Mouse (Mus musculus) intestine, postnatal 0 days (tissue): Measurements from ENCODE around the gene Mpp4. TPM values are rescaled to one million over a fixed set of nuclear protein-coding genes. Genes with fewer than 3 reads are reported as not detected.

Source experiments
- ATAC-seq: fragments of 200-750 bp; cut with Nextera tagmentation; 2 replicates; pipeline ENCODE4 v1.8.0; 2017; ENCODE audit warnings: mild to moderate bottlenecking, moderate TSS enrichment, moderate library complexity
- H3K27ac ChIP-seq: fragments of 300-500 bp; sonication (generic); 2 replicates; pipeline ENCODE4 v1.5.1; 2014; ENCODE audit warnings: mild to moderate bottlenecking, low read depth, low read length, moderate library complexity
- H3K27me3 ChIP-seq: fragments of 300-500 bp; sonication (generic); replicated peaks from 2 replicates; pipeline ENCODE4 v1.6.1; 2014; ENCODE audit warnings: low read length, mixed read lengths; ENCODE audit not compliant: control insufficient read depth, insufficient read depth
- H3K36me3 ChIP-seq: fragments of 300-500 bp; sonication (generic); 2 replicates; pipeline ENCODE4 v1.6.1; 2014; ENCODE audit warnings: mild to moderate bottlenecking, moderate library complexity; ENCODE audit not compliant: control insufficient read depth, insufficient read depth
- H3K4me1 ChIP-seq: fragments of 300-500 bp; sonication (generic); replicated peaks from 2 replicates; pipeline ENCODE4 v1.6.1; 2014; ENCODE audit warnings: antibody characterized with exemption, low read length, mixed read lengths; ENCODE audit not compliant: control insufficient read depth, insufficient read depth
- H3K4me2 ChIP-seq: fragments of 300-500 bp; sonication (generic); replicated peaks from 2 replicates; pipeline ENCODE4 v1.6.1; 2014; ENCODE audit warnings: low read depth, mild to moderate bottlenecking, moderate library complexity
- H3K4me3 ChIP-seq: fragments of 300-500 bp; sonication (generic); 2 replicates; pipeline ENCODE4 v1.5.1; 2014; ENCODE audit warnings: low read depth, low read length
- H3K9ac ChIP-seq: fragments of 300-500 bp; sonication (generic); 2 replicates; pipeline ENCODE4 v1.6.1; 2014; ENCODE audit warnings: mild to moderate bottlenecking, low read depth, low read length
- H3K9me3 ChIP-seq: fragments of 300-500 bp; sonication (generic); 2 replicates; pipeline ENCODE4 v1.6.1; 2016; ENCODE audit warnings: mixed run types; ENCODE audit not compliant: control insufficient read depth
- CTCF ChIP-seq: sonication (generic); IDR thresholded peaks from 2 replicates; pipeline ENCODE4 v1.5.1; 2016; ENCODE audit warnings: low read depth, mild to moderate bottlenecking, control low read depth, antibody characterized with exemption, moderate library complexity
- WGBS: fragments of 180-500 bp; shearing (Covaris S2); extraction: QIAGEN DNeasy Blood & Tissue Kit; methylation state at CpG from one replicate; pipeline ENCODE4 v1.1.7; 2014; 5-methylcytosine and 5-hydroxymethylcytosine counted together
- polyA plus RNA-seq: library from polyadenylated mRNA; unstranded; fragments of >200 nt; fragmentation: Nextera tagmentation; extraction: Ambion mirVana; gene quantifications from 2 replicates; pipeline ENCODE4 v1.2.1, GENCODE M21; 2015

The Mpp4 gene
- polyA plus RNA-seq, 1 experiment from 2014 or later, result 0.29 TPM

DNA sequence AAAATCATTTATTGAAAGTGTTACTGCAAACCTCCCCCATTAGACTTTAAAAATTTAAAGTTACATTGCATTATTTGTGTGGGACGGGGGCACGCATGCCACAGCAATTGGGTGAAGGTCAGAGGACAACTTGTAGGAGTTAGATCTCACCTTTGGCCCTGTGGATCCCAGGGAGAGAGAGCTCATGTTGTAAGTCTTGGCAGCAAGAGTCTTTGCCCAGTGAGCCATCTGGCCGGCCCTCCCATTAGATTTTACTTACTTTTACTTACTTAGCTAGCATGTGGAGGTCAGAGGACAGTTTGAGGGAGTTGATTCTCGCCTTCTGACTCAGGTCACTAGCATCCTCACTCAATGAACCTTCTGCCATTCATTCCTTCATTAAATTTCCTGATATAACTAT lies 5.3 kb downstream of the Mpp4 start:
- WGBS, result 78% methylated on average over 4 of the region's 4 CpGs
- Histone ChIP-seq H3K9me3 (no peaks in the 10 kb centered on the region), H3K27me3 (no peaks in the 10 kb centered on the region)

DNA sequence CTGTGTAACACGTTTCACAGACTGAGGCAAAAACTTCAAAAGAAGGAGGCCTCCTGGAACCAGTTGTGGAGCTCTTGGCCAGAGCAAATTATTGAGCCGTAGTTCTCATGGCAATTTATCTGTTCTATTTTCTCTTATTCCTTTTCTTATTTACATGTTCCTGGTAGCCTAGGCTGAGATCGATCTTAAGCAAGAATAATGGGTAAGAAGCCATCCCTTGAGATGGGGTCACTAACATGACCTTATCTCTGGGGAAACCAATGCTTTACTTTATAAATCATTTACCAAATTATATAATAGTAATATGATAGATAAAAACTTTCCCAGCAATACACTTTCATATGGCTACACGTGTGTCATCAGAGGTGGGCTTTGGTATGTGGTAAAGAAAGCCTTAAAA lies 10.8 kb downstream of the Mpp4 start:
- H3K27ac ChIP-seq, result no peak overlapping the region
- WGBS, result 47% methylated on average over 4 of the region's 4 CpGs
- no peak for TF ChIP-seq CTCF

More for the DNA sequence above, 5.3 kb downstream of the Mpp4 start:
- no peak overlapping the region for H3K27ac ChIP-seq
- no peaks in the 10 kb centered on the region for H3K4me1 ChIP-seq
- no peak overlapping the region for H3K4me3 ChIP-seq
- no peak overlapping the region for H3K4me2 ChIP-seq
- no peak overlapping the region for H3K9ac ChIP-seq
- TF ChIP-seq CTCF, result no peak
- H3K36me3 ChIP-seq, result peaks cover 4% of the 10 kb centered on the region; the same call in 1 of the 2 replicates
- no peak for ATAC-seq

DNA sequence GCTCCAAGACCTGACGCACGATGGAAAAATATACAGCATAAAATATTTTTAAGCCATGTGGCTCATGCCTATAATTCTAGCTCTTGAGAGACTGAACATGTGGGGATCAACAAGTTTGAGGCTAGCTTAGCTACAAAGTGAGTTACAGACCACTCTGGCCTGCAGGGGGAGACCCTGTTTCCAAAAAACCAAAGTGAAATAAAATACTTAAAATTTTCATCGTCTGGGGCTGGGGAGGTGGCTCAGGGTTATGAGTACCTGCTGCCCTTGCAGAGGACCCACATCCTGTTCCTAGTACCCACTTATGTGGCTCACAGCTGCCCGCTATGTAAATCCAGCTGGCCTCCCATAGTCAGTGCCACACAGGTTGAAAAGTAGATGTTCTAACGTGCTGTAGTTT lies 12.6 kb downstream of the Mpp4 start:
- Histone ChIP-seq H3K27me3 (no peaks in the 10 kb centered on the region), H3K9me3 (no peaks in the 10 kb centered on the region), H3K27ac (no peak overlapping the region), H3K4me1 (no peaks in the 10 kb centered on the region), H3K4me3 (no peak overlapping the region), H3K36me3 (no peaks in the 10 kb centered on the region), H3K9ac (no peak overlapping the region), H3K4me2 (no peak overlapping the region)
- no peak for ATAC-seq
- WGBS, result 77% methylated on average over 5 of the region's 5 CpGs
- no peak for TF ChIP-seq CTCF

More for the DNA sequence above, 10.8 kb downstream of the Mpp4 start:
- no peak overlapping the region for H3K4me2 ChIP-seq
- H3K36me3 ChIP-seq, result no peaks in the 10 kb centered on the region
- no peak overlapping the region for H3K4me3 ChIP-seq
- H3K27me3 ChIP-seq, result no peaks in the 10 kb centered on the region
- no peaks in the 10 kb centered on the region for H3K9me3 ChIP-seq
- ATAC-seq, result no peak
- no peak overlapping the region for H3K9ac ChIP-seq
- no peaks in the 10 kb centered on the region for H3K4me1 ChIP-seq

GRCm38 (mm10) chr1:59144543-59144942 lies 18.6 kb downstream of the Mpp4 start:
- no peak for ATAC-seq
- Histone ChIP-seq H3K4me3 (no peak overlapping the region), H3K9ac (no peak overlapping the region), H3K4me2 (no peak overlapping the region), H3K4me1 (no peaks in the 10 kb centered on the region), H3K36me3 (no peaks in the 10 kb centered on the region), H3K27ac (no peak overlapping the region), H3K9me3 (no peaks in the 10 kb centered on the region), H3K27me3 (no peaks in the 10 kb centered on the region)
- peak; percentile 73 for TF ChIP-seq CTCF
- WGBS, result 70% methylated on average over 10 of the region's 10 CpGs

DNA sequence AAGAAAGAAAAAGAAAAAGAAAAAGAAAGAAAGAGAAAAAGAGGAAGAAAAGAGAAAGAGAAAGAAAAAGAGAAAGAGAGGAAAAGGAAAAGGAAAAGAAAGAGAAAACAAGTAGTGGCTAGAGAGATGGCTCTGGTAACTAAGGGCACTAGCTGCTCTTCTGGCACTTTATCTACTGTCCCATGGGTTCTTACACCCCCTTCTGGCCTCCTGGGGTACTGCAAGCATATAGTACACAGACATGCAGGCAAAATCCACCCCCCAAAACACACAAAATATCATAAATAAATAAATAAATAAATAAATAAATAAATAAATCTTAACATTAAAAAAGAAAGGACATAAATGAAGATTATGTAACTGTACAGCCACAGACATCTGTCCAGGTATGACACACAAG lies 20.4 kb downstream of the Mpp4 start:
- no peaks in the 10 kb centered on the region for H3K9me3 ChIP-seq
- no peaks in the 10 kb centered on the region for H3K36me3 ChIP-seq
- TF ChIP-seq CTCF, result peak; percentile 81
- H3K4me2 ChIP-seq, result no peak overlapping the region
- H3K4me1 ChIP-seq, result no peaks in the 10 kb centered on the region
- H3K9ac ChIP-seq, result no peak overlapping the region
- no peak overlapping the region for H3K27ac ChIP-seq
- no peak for ATAC-seq
- no peak overlapping the region for H3K4me3 ChIP-seq
- no peaks in the 10 kb centered on the region for H3K27me3 ChIP-seq

- 73% methylated on average over 5 of the region's 5 CpGs for WGBS
- Histone ChIP-seq H3K4me2 (no peak overlapping the region), H3K4me1 (no peaks in the 10 kb centered on the region), H3K27ac (no peak overlapping the region), H3K36me3 (no peaks in the 10 kb centered on the region), H3K9ac (no peak overlapping the region), H3K4me3 (no peak overlapping the region), H3K27me3 (no peaks in the 10 kb centered on the region), H3K9me3 (no peaks in the 10 kb centered on the region)
- no peak for ATAC-seq
- no peak for TF ChIP-seq CTCF
Observed at GRCm38 (mm10) chr1:59134419-59134818, 28.8 kb downstream of the Mpp4 start.

- WGBS, result 81% methylated on average over 7 of the region's 7 CpGs
- no peak for ATAC-seq
- Histone ChIP-seq H3K27ac (no peak overlapping the region), H3K4me3 (no peak overlapping the region), H3K9me3 (no peaks in the 10 kb centered on the region), H3K4me2 (no peak overlapping the region), H3K27me3 (no peaks in the 10 kb centered on the region), H3K4me1 (no peaks in the 10 kb centered on the region), H3K36me3 (no peaks in the 10 kb centered on the region), H3K9ac (no peak overlapping the region)
- TF ChIP-seq CTCF, result no peak
Observed at GRCm38 (mm10) chr1:59128879-59129278, 34.3 kb downstream of the Mpp4 start.
